Mouse (Mus musculus): ENCODE results near the gene Hdgfl3. TPM values are rescaled to one million over a fixed set of nuclear protein-coding genes. Genes with fewer than 3 reads are reported as not detected.

Hdgfl3 gene
- polyA plus RNA-seq, 1 experiment from 2014 or later, result 54.1 TPM

DNA sequence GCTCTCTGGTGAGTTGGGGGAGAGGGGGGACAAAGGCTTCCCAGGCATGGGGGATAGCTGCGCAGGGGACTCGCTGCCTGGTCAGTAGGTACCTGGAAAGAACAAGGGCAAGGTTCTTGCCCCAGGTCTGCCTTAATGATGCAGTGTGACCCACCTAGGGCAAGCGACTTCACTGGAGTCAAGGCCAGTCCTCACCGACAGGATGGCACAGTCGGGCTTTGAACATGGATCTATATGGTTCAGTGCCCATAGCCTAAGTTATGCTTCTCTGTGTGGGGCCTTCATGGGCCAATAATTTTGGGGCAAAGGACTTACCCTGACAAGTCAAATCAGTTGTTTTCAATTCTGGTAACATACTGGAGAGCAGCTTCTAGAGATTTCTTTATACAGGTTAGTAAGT is 533 bp upstream of the Hdgfl3 start:
- Histone ChIP-seq H3K9ac (replicated peaks) (peak overlapping the region; percentile 95), H3K4me3 (peak overlapping the region; percentile 97), H3K4me2 (replicated peaks) (peak overlapping the region; percentile 77), H3K27ac (replicated peaks) (peak overlapping the region; percentile 98), H3K9me3 (no peaks in the 10 kb centered on the region), H3K4me1 (peaks cover 27% of the 10 kb centered on the region), H3K36me3 (no peaks in the 10 kb centered on the region), H3K27me3 (no peaks in the 10 kb centered on the region)
- 3% methylated on average over 5 of the region's 5 CpGs for WGBS
- no peak for ATAC-seq (ENCODE audit: low FRiP score, low read depth)

DNA sequence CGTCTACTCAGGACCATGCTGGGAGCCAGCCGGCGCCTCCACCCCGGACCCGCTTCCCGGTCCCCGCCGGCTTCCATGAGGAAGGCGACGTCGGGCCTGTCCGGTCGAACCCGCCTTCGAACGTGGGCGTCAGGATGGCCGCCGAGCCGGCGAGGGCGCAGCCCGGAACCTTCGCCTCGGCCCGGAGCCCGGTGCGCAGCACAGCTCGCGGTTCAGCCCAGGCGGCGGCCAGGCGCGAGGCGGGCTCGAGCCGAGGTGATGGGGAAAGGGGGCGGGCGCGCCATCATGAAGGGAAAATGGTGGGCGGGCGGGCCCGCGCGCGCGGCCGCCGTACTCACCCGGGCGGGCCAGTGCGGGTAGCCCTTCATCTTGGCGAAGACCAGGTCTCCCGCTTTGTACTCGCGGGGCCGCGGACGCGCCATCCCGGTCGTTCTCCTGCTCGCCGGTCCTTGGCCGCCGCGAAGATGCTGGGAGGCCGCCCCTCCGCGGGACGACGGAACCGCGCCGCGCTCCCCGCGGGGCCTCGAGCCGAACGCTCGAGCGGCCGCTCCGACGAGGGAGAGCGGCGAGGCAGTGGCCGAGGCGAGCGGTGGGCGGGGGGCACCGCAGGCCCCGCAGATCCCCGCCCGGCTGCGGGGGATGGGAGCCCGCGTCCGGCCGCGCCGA is 539 bp downstream of the Hdgfl3 start:
- peak overlapping the region; percentile 97 for H3K4me3 ChIP-seq
- H3K27me3 ChIP-seq, result no peaks in the 10 kb centered on the region
- under 1% methylated on average over 88 of the region's 103 CpGs for WGBS
- H3K4me1 ChIP-seq, result peaks cover 31% of the 10 kb centered on the region
- H3K36me3 ChIP-seq, result no peaks in the 10 kb centered on the region
- H3K27ac ChIP-seq (replicated peaks), result peak overlapping the region; percentile 98
- peak overlapping the region; percentile 77 for H3K4me2 ChIP-seq (replicated peaks)
- H3K9ac ChIP-seq (replicated peaks), result peak overlapping the region; percentile 95
- H3K9me3 ChIP-seq, result no peaks in the 10 kb centered on the region
- peak; percentile 72 for ATAC-seq (ENCODE audit: low FRiP score, low read depth)

DNA sequence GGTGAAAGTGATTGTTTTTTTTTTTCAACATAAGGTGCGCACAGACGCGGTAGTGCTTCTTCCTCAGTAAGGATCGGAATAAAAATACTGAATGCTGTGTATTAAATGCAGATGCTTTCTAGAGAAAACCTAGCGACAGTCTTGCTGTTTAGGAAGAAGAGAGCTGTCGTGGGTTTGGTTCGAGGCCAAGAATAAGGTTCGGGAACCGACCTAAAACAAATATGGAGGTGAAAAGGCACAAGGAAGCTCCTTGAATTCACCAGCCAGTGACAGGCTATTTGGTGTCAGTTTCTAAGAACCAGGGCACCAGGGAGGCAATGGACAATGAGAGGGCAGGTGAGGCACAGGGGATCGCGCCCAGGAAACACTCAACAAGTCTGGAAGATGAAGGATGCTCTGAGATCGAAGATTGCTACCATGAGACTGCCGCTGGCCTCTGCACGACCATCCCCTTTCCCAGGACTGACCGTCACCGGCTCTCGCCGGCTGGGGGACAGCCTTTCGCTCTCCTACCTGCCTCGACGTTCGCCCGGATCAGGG is 1.1 kb downstream of the Hdgfl3 start:
- peak overlapping the region; percentile 77 for H3K4me2 ChIP-seq (replicated peaks)
- WGBS, result 6% methylated on average over 23 of the region's 23 CpGs
- H3K4me3 ChIP-seq, result peak overlapping the region; percentile 97
- H3K9me3 ChIP-seq, result no peaks in the 10 kb centered on the region
- peak overlapping the region; percentile 95 for H3K9ac ChIP-seq (replicated peaks)
- peak overlapping the region; percentile 98 for H3K27ac ChIP-seq (replicated peaks)
- no peaks in the 10 kb centered on the region for H3K27me3 ChIP-seq
- no peaks in the 10 kb centered on the region for H3K36me3 ChIP-seq
- ATAC-seq (ENCODE audit: low FRiP score, low read depth), result no peak
- H3K4me1 ChIP-seq, result peaks cover 36% of the 10 kb centered on the region

DNA sequence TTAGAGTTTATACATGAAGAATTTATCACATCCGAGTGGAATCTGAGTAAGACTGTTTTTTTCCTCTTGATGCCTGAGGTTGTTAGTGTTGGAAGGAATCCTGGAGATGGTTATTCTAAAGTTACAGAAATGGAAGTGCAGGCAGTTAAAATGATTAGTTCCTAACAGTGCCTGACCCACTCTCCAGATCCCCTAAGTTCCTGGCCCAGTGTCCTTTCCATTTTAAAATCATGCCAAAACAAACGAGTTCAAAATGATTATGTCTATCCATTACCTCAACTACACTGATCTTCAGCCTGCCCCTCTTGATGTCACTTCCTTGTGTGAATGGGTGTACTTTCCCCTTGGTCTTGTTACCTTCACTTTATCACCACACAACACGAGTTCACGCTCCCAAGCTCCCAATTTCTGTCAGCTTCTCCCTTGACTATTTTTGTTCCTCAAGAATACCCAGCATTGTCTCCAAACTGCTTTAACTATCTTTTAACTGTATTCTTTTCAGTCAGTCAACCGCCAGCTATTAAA is 1.7 kb downstream of the Hdgfl3 start:
- Histone ChIP-seq H3K27me3 (no peaks in the 10 kb centered on the region), H3K4me2 (replicated peaks) (peak overlapping the region; percentile 77), H3K4me1 (peaks cover 37% of the 10 kb centered on the region), H3K4me3 (peak overlapping the region; percentile 97), H3K27ac (replicated peaks) (no peak overlapping the region), H3K36me3 (no peaks in the 10 kb centered on the region), H3K9me3 (no peaks in the 10 kb centered on the region), H3K9ac (replicated peaks) (peak overlapping the region; percentile 95)
- WGBS, result 43% methylated on average over 5 of the region's 5 CpGs
- ATAC-seq (ENCODE audit: low FRiP score, low read depth), result no peak

DNA sequence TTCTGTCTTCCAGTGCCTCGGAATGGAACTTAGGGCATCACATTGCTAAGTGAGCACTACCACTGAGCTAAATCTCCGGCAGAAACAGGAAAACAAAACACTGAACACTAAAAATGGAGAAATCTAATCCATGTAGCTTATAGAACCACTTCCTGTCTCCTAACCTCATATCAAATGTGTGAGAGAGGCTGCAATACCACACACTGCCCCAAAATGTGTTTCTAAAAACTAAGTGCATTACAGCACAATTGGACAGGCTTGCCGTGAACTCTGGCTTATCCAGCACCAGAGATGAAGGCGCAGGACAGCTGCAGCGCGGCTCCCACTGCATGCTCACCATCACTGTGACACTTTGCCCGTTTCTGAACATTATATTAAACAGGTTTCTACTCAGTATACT is 5.3 kb downstream of the Hdgfl3 start:
- no peak overlapping the region for H3K9ac ChIP-seq (replicated peaks)
- no peak overlapping the region for H3K27ac ChIP-seq (replicated peaks)
- no peaks in the 10 kb centered on the region for H3K36me3 ChIP-seq
- H3K4me2 ChIP-seq (replicated peaks), result no peak overlapping the region
- no peaks in the 10 kb centered on the region for H3K27me3 ChIP-seq
- no peak for ATAC-seq (ENCODE audit: low FRiP score, low read depth)
- no peaks in the 10 kb centered on the region for H3K9me3 ChIP-seq
- 76% methylated on average over 7 of the region's 7 CpGs for WGBS
- H3K4me1 ChIP-seq, result peaks cover 32% of the 10 kb centered on the region
- H3K4me3 ChIP-seq, result no peak overlapping the region

DNA sequence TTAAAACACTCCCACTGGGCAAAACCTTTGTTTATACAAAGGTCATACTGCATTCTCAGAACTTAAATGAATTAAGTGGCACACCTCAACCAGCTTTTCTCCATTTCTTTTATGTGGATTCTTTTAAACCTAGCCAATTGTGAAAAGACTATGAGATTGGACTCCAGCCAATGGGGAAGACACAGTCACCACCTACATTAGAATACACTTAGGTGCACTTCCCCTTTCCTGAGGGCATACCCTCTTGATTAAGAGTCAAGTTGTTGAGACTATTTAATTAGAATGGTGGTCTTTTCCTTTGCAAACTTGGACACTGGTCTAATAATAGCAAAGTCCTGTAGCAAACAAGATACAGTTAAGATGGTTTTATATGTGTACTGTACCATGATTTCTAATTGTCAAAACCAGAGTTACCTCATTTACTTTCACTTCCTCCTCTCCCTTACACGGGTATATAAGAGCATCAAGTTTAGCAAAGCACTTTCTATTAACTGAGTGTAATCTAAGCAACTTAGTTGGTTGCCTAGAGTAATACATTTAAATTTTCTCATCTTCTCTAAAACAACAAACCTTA is 12.8 kb downstream of the Hdgfl3 start:
- no peaks in the 10 kb centered on the region for H3K4me1 ChIP-seq

DNA sequence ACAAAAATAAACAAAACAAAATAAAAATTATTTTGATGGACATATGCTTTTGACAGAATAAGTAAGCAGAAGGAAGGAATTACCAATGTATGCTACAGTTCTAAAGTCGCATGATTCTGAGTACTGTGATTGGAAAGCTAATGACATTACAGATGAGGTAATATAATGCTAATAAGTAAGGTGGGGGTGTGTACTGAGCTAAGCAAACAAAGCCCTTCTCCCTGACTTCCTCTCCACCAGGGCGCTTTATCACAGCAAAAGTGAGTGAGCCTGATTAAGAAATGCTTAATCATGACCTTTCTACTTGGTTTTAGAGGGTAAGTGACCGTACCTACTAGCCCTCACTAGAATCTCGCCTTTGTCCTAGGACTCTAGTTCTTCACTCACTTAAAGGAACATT is 14.0 kb downstream of the Hdgfl3 start:
- no peak for ATAC-seq (ENCODE audit: low FRiP score, low read depth)
- whole genome bisulfite sequencing, result 76% methylated on average over 4 of the region's 4 CpGs
- H3K4me2 ChIP-seq (replicated peaks), result no peak overlapping the region
- H3K9ac ChIP-seq (replicated peaks), result no peak overlapping the region
- H3K27ac ChIP-seq (replicated peaks), result no peak overlapping the region
- H3K4me3 ChIP-seq, result no peak overlapping the region
- H3K9me3 ChIP-seq, result no peaks in the 10 kb centered on the region
- no peaks in the 10 kb centered on the region for H3K36me3 ChIP-seq
- no peaks in the 10 kb centered on the region for H3K27me3 ChIP-seq
- no peaks in the 10 kb centered on the region for H3K4me1 ChIP-seq

More for the DNA sequence above, 12.8 kb downstream of the Hdgfl3 start:
- no peak for ATAC-seq (ENCODE audit: low FRiP score, low read depth)
- no peak overlapping the region for H3K4me3 ChIP-seq
- no peak overlapping the region for H3K4me2 ChIP-seq (replicated peaks)
- H3K36me3 ChIP-seq, result no peaks in the 10 kb centered on the region
- H3K27me3 ChIP-seq, result no peaks in the 10 kb centered on the region
- WGBS, result 85% methylated on average over 1 of the region's 1 CpGs
- H3K9me3 ChIP-seq, result no peaks in the 10 kb centered on the region
- H3K27ac ChIP-seq (replicated peaks), result no peak overlapping the region
- no peak overlapping the region for H3K9ac ChIP-seq (replicated peaks)

DNA sequence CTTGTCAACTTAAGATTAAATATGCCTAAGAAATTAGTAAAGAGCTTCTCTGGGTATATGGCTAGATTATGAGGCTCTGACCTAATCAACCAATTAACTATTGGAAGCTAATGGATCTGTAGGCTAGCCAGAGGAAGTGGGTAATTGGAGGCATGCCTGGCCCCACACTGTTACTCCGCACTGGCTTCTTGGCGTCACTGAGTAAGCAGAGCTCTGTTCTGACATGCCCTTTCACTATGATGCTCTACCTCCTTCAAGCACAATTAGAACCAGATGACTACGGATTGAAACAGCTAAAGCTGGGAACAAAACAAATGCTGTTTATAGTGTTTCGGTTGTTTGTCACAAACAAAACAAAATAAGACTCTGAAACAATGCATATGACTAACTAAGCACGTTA is 16.0 kb downstream of the Hdgfl3 start:
- H3K4me3 ChIP-seq, result no peak overlapping the region
- no peaks in the 10 kb centered on the region for H3K4me1 ChIP-seq
- no peak overlapping the region for H3K9ac ChIP-seq (replicated peaks)
- H3K27ac ChIP-seq (replicated peaks), result no peak overlapping the region
- H3K4me2 ChIP-seq (replicated peaks), result no peak overlapping the region
- no peaks in the 10 kb centered on the region for H3K9me3 ChIP-seq
- no peaks in the 10 kb centered on the region for H3K27me3 ChIP-seq
- ATAC-seq (ENCODE audit: low FRiP score, low read depth), result no peak
- 77% methylated on average over 5 of the region's 5 CpGs for WGBS
- no peaks in the 10 kb centered on the region for H3K36me3 ChIP-seq

DNA sequence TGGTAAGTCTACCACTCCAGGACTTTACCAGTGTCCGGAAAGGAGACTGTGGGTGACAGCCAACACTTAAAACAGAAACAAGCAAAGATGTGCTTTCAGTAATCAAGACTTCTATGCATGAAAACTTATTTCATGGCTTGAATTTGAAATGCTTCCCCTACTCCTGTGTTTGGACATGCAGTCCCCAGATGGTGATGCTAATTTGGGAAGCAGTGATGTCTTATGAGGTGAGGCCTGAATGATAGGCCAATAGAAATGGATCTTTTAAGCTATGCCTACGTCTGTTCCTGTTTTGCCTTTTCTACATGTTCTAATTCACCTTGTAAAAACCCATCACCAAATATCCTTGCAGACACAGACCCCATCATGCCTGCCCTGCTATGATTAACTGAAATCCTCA is 29.3 kb downstream of the Hdgfl3 start:
- no peak overlapping the region for H3K4me2 ChIP-seq (replicated peaks)
- H3K27ac ChIP-seq (replicated peaks), result no peak overlapping the region
- no peak overlapping the region for H3K4me3 ChIP-seq
- no peaks in the 10 kb centered on the region for H3K9me3 ChIP-seq
- H3K9ac ChIP-seq (replicated peaks), result no peak overlapping the region
- 89% methylated on average over 2 of the region's 2 CpGs for WGBS
- H3K36me3 ChIP-seq, result no peaks in the 10 kb centered on the region
- ATAC-seq (ENCODE audit: low FRiP score, low read depth), result no peak
- H3K27me3 ChIP-seq, result no peaks in the 10 kb centered on the region
- no peaks in the 10 kb centered on the region for H3K4me1 ChIP-seq

DNA sequence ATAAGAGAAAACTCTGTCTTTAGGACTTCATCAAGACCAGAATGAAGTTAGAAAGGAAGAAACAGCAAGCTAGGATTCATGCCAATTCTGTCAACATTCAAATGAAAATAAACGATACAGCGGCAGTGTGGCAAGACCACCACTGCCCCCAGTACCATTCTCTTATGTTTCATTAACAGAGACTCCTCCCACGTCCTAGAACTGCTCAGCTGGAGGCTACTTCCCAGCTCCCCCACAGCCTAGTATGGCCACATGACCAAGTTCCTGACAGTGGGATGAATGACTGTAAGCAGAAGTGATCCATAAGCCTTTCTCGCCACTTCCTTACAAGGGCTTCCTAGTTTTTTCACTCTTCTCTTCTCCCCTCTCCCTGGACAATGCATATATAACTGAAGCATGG is 30.2 kb downstream of the Hdgfl3 start:
- Histone ChIP-seq H3K4me2 (replicated peaks) (no peak overlapping the region), H3K27me3 (no peaks in the 10 kb centered on the region), H3K9ac (replicated peaks) (no peak overlapping the region), H3K9me3 (no peaks in the 10 kb centered on the region), H3K4me3 (no peak overlapping the region), H3K36me3 (peaks cover 5% of the 10 kb centered on the region), H3K4me1 (no peaks in the 10 kb centered on the region), H3K27ac (replicated peaks) (no peak overlapping the region)
- 72% methylated on average over 4 of the region's 4 CpGs for WGBS
- ATAC-seq (ENCODE audit: low FRiP score, low read depth), result no peak

DNA sequence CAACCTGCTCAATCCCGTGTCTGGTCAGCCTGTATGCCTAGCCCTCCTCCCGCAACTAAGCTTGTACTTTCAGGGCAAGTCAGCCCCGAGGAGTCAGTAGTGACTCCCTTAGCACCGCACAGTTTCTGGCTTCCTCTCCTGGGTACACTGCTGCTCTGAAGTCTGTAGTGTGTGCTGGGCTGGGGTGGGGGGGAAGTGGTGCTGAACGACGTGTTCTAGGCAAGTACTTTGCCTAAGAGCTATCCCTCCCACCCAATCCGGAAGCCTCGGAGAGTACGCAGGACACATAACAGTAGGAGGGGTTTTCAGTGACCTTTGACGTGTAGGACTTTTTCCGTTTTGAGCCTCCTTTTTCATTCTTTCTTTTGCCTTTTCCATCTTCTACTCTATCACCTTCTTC is 34.9 kb downstream of the Hdgfl3 start:
- H3K27ac ChIP-seq (replicated peaks), result no peak overlapping the region
- peaks cover 21% of the 10 kb centered on the region for H3K36me3 ChIP-seq
- 84% methylated on average over 11 of the region's 11 CpGs for WGBS
- H3K9ac ChIP-seq (replicated peaks), result no peak overlapping the region
- no peak overlapping the region for H3K4me2 ChIP-seq (replicated peaks)
- ATAC-seq (ENCODE audit: low FRiP score, low read depth), result no peak
- H3K27me3 ChIP-seq, result no peaks in the 10 kb centered on the region
- H3K4me3 ChIP-seq, result no peak overlapping the region
- H3K9me3 ChIP-seq, result no peaks in the 10 kb centered on the region
- no peaks in the 10 kb centered on the region for H3K4me1 ChIP-seq

DNA sequence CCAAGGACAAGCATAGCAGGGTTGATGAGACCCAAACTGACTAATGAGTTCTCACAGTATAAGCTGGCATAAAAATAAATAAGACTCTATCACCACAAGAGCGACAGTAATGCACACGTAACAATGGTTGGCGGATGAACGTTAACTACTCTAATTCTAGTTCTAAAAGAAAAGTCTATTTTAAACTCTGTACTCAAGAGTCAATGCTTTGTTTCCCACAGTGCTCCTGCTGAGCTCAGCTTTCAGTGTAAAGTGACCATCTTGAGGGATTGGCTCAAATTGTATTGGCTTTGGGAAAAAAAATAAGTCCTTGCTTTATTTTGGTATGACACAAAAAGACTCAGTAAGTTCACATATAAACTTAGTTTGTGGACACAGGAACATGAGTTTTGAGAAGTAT is 49.1 kb downstream of the Hdgfl3 start:
- Histone ChIP-seq H3K9me3 (no peaks in the 10 kb centered on the region), H3K4me2 (replicated peaks) (no peak overlapping the region), H3K4me1 (no peaks in the 10 kb centered on the region), H3K9ac (replicated peaks) (no peak overlapping the region), H3K36me3 (peaks cover 6% of the 10 kb centered on the region; the same call in 1 of the 2 replicates), H3K27me3 (no peaks in the 10 kb centered on the region), H3K27ac (replicated peaks) (no peak overlapping the region), H3K4me3 (no peak overlapping the region)
- 81% methylated on average over 4 of the region's 4 CpGs for WGBS
- no peak for ATAC-seq (ENCODE audit: low FRiP score, low read depth)
